Mouse (Mus musculus) G1E (cell line): ENCODE measurements at regions not wholly inside any gene's neighbourhood (a gene's known extent, or its start where the extent isn't known, plus 50 kb on each side); places are given as distances from the start of the nearest gene placed in this dataset.

ENCODE experiments used
- CTCF ChIP-seq: IDR thresholded peaks from 2 replicates; pipeline ENCODE4 v1.5.1; 2012; ENCODE audit warnings: low read depth, low read length, inconsistent platforms, mixed read lengths
- GATA1 ChIP-seq: IDR thresholded peaks from 2 replicates; pipeline ENCODE4 v1.6.1; 2012; ENCODE audit warnings: borderline replicate concordance, low read length, inconsistent platforms, mixed read lengths

GRCm38 (mm10) chr12:56402844-56403243 lies 57.1 kb upstream of the Mbip start:
- TF ChIP-seq GATA1 (no peak), CTCF (no peak)
